Comparison of ENCODE assay signal across 10 mouse cellular contexts in the genomic region with DNA sequence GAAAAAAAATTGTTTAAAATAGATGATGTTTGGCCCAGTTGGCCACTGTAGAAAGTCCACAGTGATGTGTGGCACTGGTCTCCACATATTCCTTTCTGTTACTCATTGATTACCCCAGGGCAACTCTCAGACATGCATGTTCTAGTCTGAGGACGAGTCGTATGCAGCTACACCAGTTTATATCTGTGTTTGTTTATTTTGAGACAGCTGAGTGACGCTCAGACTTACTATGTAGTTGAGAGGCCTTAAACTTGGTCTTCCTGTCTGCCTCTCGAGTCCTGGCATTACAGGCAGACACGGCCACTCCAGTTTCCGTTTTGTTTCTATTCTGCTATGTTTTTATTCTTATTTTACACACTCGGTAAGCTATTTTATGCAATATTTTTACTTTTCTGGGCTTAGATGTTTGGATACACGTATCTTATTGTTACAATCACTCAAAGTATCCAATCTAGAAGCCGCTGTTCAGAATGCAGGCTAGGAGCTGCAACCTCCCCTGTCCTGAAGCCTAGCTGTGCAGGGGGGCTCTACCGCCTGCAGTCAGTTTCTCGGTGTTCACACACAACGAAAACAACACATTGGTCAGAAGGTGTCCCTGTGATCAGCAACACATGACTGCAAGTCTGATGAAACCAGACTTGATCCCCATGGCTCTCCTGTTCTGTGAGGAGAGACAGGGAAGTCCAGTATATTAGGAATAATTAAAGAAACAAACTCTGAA. TPM values are rescaled to one million over a fixed set of nuclear protein-coding genes. Genes with fewer than 3 reads are reported as not detected.
A peak's percentile ranks its signal among the peaks of the same experiment; 100 is the strongest.
DNase-seq lines count a peak whose midpoint lies in the region; ATAC-seq lines count a peak whose summit lies in the region.
"Had no signal": no experiment of that assay in that cellular context is flagged by ENCODE, and none has a peak within 500 bp of the region (broad histone marks: within the 10 kb centered on the region; RNA-seq: fewer than 3 reads in every experiment).

No protein-coding gene starts in this region.

- H3K9ac ChIP-seq in heart, embryonic 16.5 days (ENCODE audit: low read length): peak overlapping the region; percentile 47
- H3K9ac ChIP-seq in midbrain, embryonic 12.5 days (replicated peaks): no peak overlapping the region
- no peak overlapping the region for H3K9ac ChIP-seq in embryonic facial prominence, embryonic 15.5 days
- H3K9ac ChIP-seq: hindbrain, embryonic 13.5 days; neural tube, embryonic 13.5 days had no signal

- 57% methylated on average over 12 of the region's 12 CpGs for WGBS in heart, embryonic 16.5 days
- 80% methylated on average over 12 of the region's 12 CpGs for WGBS in midbrain, embryonic 12.5 days
- WGBS in midbrain, embryonic 10.5 days: 82% methylated on average over 12 of the region's 12 CpGs
- WGBS in embryonic facial prominence, embryonic 15.5 days: 51% methylated on average over 12 of the region's 12 CpGs

- H3K27ac ChIP-seq in heart, embryonic 16.5 days (ENCODE audit: low read length): peak overlapping the region; percentile 41
- H3K27ac ChIP-seq in midbrain, embryonic 12.5 days (replicated peaks): no peak overlapping the region
- H3K27ac ChIP-seq in midbrain, embryonic 10.5 days (replicated peaks): no peak overlapping the region
- H3K27ac ChIP-seq in embryonic facial prominence, embryonic 15.5 days (replicated peaks): no peak overlapping the region
- H3K27ac ChIP-seq: hindbrain, embryonic 13.5 days; neural tube, embryonic 13.5 days had no signal

- no peaks in the 10 kb centered on the region for H3K27me3 ChIP-seq in heart, embryonic 16.5 days (ENCODE audit: control insufficient read depth, insufficient read depth, low read length)
- H3K27me3 ChIP-seq in midbrain, embryonic 12.5 days: no peaks in the 10 kb centered on the region
- H3K27me3 ChIP-seq in midbrain, embryonic 10.5 days (ENCODE audit: low read depth, poor library complexity, severe bottlenecking): no peaks in the 10 kb centered on the region
- H3K27me3 ChIP-seq in embryonic facial prominence, embryonic 15.5 days: no peaks in the 10 kb centered on the region
- H3K27me3 ChIP-seq: hindbrain, embryonic 13.5 days; neural tube, embryonic 13.5 days had no signal

- intact Hi-C loops in heart, postnatal 14 days (cut with DNase I): loop anchor here (5.0 kb wide), 1 partner anchor 35 kb away; the partner anchor contains the start of gene Gpr19

- H3K9me3 ChIP-seq in heart, embryonic 16.5 days (replicated peaks; ENCODE audit: control insufficient read depth, low read length): no peaks in the 10 kb centered on the region
- H3K9me3 ChIP-seq in midbrain, embryonic 12.5 days: no peaks in the 10 kb centered on the region
- H3K9me3 ChIP-seq in midbrain, embryonic 10.5 days (replicated peaks): no peaks in the 10 kb centered on the region
- H3K9me3 ChIP-seq in embryonic facial prominence, embryonic 15.5 days (replicated peaks): no peaks in the 10 kb centered on the region
- H3K9me3 ChIP-seq: hindbrain, embryonic 13.5 days; neural tube, embryonic 13.5 days had no signal

- no peak for ATAC-seq in heart, embryonic 16.5 days (replicated peaks; ENCODE audit: extremely low read depth, insufficient read depth, low FRiP score)
- no peak for ATAC-seq in midbrain, embryonic 12.5 days (ENCODE audit: low FRiP score, low read depth)
- no peak for ATAC-seq in embryonic facial prominence, embryonic 15.5 days (ENCODE audit: insufficient number of reproducible peaks, low FRiP score, low TSS enrichment, low read depth)

- peak overlapping the region; percentile 0; the same call in 1 of the 2 replicates for H3K4me3 ChIP-seq in heart, embryonic 16.5 days (ENCODE audit: low read length)
- no peak overlapping the region for H3K4me3 ChIP-seq in midbrain, embryonic 12.5 days
- no peak overlapping the region for H3K4me3 ChIP-seq in midbrain, embryonic 10.5 days
- H3K4me3 ChIP-seq in embryonic facial prominence, embryonic 15.5 days (replicated peaks): peak overlapping the region; percentile 11; the same call in 1 of the 2 replicates
- H3K4me3 ChIP-seq: hindbrain, embryonic 13.5 days; neural tube, embryonic 13.5 days had no signal

- H3K36me3 ChIP-seq in heart, embryonic 16.5 days (ENCODE audit: control insufficient read depth, insufficient read depth): peaks cover 3% of the 10 kb centered on the region; the same call in 1 of the 2 replicates
- H3K36me3 ChIP-seq in midbrain, embryonic 12.5 days: no peaks in the 10 kb centered on the region
- peaks cover 12% of the 10 kb centered on the region for H3K36me3 ChIP-seq in midbrain, embryonic 10.5 days
- H3K36me3 ChIP-seq in embryonic facial prominence, embryonic 15.5 days: no peaks in the 10 kb centered on the region; the same call in 1 of the 2 replicates
- H3K36me3 ChIP-seq: hindbrain, embryonic 13.5 days; neural tube, embryonic 13.5 days had no signal

- peak overlapping the region; percentile 33 for H3K4me2 ChIP-seq in heart, embryonic 16.5 days (ENCODE audit: low read depth, low read length)
- H3K4me2 ChIP-seq in midbrain, embryonic 12.5 days (replicated peaks): 0 out of 2 replicates have a peak overlapping the region, but pooled peaks have one; percentile 13
- H3K4me2 ChIP-seq in embryonic facial prominence, embryonic 15.5 days (replicated peaks): peak overlapping the region; percentile 25; the same call in 1 of the 2 replicates
- H3K4me2 ChIP-seq: hindbrain, embryonic 13.5 days; neural tube, embryonic 13.5 days had no signal

- no peak for DNase-seq in heart, postnatal 14 days
- no peak for DNase-seq in midbrain, embryonic 10.5 days (ENCODE audit: low spot score)
- peak; percentile 60 for DNase-seq in naive thymus-derived CD4-positive, alpha-beta T cell, adult 2 months (ENCODE audit: low read depth)
- no peak for DNase-seq in ovary, postnatal 10 days (ENCODE audit: low spot score)
- DNase-seq: left cerebral cortex, postnatal 4 days had no signal

- peaks cover 27% of the 10 kb centered on the region for H3K4me1 ChIP-seq in heart, embryonic 16.5 days (ENCODE audit: control insufficient read depth, insufficient read depth, low read length)
- peaks cover 29% of the 10 kb centered on the region for H3K4me1 ChIP-seq in midbrain, embryonic 12.5 days
- H3K4me1 ChIP-seq in midbrain, embryonic 10.5 days: peaks cover 38% of the 10 kb centered on the region
- peaks cover 24% of the 10 kb centered on the region for H3K4me1 ChIP-seq in embryonic facial prominence, embryonic 15.5 days

RNA-seq across cellular contexts. Expression of gene Cdkn1b, which starts 12.4 kb away (rescaled TPM):
- 14.7 TPM in 2 replicates for polyA plus RNA-seq in heart, embryonic 16.5 days (2015; fragmentation: Nextera tagmentation; extraction: Ambion mirVana)
- 10 to 100 TPM; 47.5 to 49.0 TPM for total RNA-seq in heart, postnatal 14 days (2021)
- polyA plus RNA-seq in midbrain, embryonic 12.5 days (2016; fragmentation: Nextera tagmentation; extraction: Ambion mirVana): 28.3 and 30.0 TPM in 2 replicates
- polyA plus RNA-seq in midbrain, embryonic 10.5 days (2016; fragmentation: Nextera tagmentation; extraction: Ambion mirVana): 15.5 and 20.9 TPM in 2 replicates
- 17.0 and 18.8 TPM in 2 replicates for polyA plus RNA-seq in embryonic facial prominence, embryonic 15.5 days (2015; fragmentation: Nextera tagmentation; extraction: Ambion mirVana)

RNA-seq across cellular contexts. Expression of gene Gpr19, which starts 34.3 kb away (rescaled TPM):
- polyA plus RNA-seq in heart, embryonic 16.5 days (2015; fragmentation: Nextera tagmentation; extraction: Ambion mirVana): 9.1 and 10.6 TPM in 2 replicates
- total RNA-seq in heart, postnatal 14 days (2021): 1 to 10 TPM; 4.4 to 4.7 TPM
- 42.4 and 42.7 TPM in 2 replicates for polyA plus RNA-seq in midbrain, embryonic 12.5 days (2016; fragmentation: Nextera tagmentation; extraction: Ambion mirVana)
- polyA plus RNA-seq in midbrain, embryonic 10.5 days (2016; fragmentation: Nextera tagmentation; extraction: Ambion mirVana): 32.3 and 37.7 TPM in 2 replicates
- 6.8 and 7.4 TPM in 2 replicates for polyA plus RNA-seq in embryonic facial prominence, embryonic 15.5 days (2015; fragmentation: Nextera tagmentation; extraction: Ambion mirVana)

RNA-seq across cellular contexts. Expression of gene Apold1, which starts 48.9 kb away (rescaled TPM):
- polyA plus RNA-seq in heart, embryonic 16.5 days (2015; fragmentation: Nextera tagmentation; extraction: Ambion mirVana): 8.9 and 9.9 TPM in 2 replicates
- 10 to 100 TPM; 15.4 to 18.5 TPM for total RNA-seq in heart, postnatal 14 days (2021)
- polyA plus RNA-seq in midbrain, embryonic 12.5 days (2016; fragmentation: Nextera tagmentation; extraction: Ambion mirVana): 3.6 and 3.9 TPM in 2 replicates
- polyA plus RNA-seq in midbrain, embryonic 10.5 days (2016; fragmentation: Nextera tagmentation; extraction: Ambion mirVana): 2.5 and 2.8 TPM in 2 replicates
- 4.6 and 5.0 TPM in 2 replicates for polyA plus RNA-seq in embryonic facial prominence, embryonic 15.5 days (2015; fragmentation: Nextera tagmentation; extraction: Ambion mirVana)

Comparison
In these comparisons a context has a peak if more than half of its experiments do, and no peak if none do; other contexts are left out.
1. H3K4me3 ChIP-seq: peak in heart, embryonic 16.5 days (single experiment) and embryonic facial prominence, embryonic 15.5 days (single experiment); none in midbrain, embryonic 12.5 days (single experiment) and midbrain, embryonic 10.5 days (single experiment).
2. Peak in every context shown above with its lines, with median percentiles within 50 percentile points of each other: H3K4me2 ChIP-seq.